18 mouse cellular contexts compared by ENCODE assay signal in the genomic region with DNA sequence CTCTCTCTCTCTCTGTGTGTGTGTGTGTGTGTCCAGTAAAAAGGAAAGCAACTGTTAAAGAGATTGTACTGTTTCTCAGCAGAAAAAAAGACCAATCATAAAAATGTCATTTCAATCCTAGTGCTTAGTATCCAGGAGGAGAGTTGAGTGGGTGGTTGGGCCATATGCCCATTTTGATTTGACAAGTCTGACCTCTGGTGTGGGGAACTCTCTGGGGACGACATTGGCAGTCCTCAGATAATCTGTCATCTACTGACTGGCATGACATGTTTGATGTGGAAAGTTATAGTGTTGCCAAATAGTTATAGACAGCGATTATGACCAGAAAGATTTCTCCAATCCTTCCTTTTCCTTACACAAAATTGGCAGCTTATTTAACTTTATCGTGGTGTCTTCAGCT.
DNase-seq lines count a peak whose midpoint lies in the region.
"Had no signal": no experiment of that assay in that cellular context is flagged by ENCODE, and none has a peak within 500 bp of the region (broad histone marks: within the 10 kb centered on the region; RNA-seq: fewer than 3 reads in every experiment).

No protein-coding gene starts in this region.

- peak; percentile 59 for DNase-seq in adrenal gland, postnatal 10 days
- no peak for DNase-seq in adrenal gland, postnatal 4 days (ENCODE audit: low spot score in 2 of 2)
- DNase-seq in heart, postnatal 4 days: peak; percentile 9
- no peak for DNase-seq in heart, adult 8-10 months (ENCODE audit: low spot score)
- DNase-seq in lung, postnatal 10 days: peak; percentile 62
- no peak for DNase-seq in lung, adult 18-20 months
- DNase-seq in kidney, adult 9 months: no peak
- DNase-seq: cerebellum, adult 18-20 months; cerebellum, postnatal 36 days; embryo, embryonic 11 days; gastrocnemius, postnatal 25 days; heart, adult 18-20 months; kidney, adult 11 months; kidney, postnatal 4 days; liver, embryonic 13.5 days; right cerebral cortex, adult 18-20 months; spleen, adult 18-20 months; thymus, postnatal 14 days had no signal

Comparison
In these comparisons a context has a peak if more than half of its experiments do, and no peak if none do; other contexts are left out.
1. DNase-seq: peak in adrenal gland, postnatal 10 days (single experiment), heart, postnatal 4 days (single experiment) and lung, postnatal 10 days (single experiment); none in adrenal gland, postnatal 4 days (0 of 2), heart, adult 8-10 months (single experiment), lung, adult 18-20 months (0 of 2) and kidney, adult 9 months (single experiment).